Mouse (Mus musculus): ENCODE measurements at regions not wholly inside any gene's neighbourhood (a gene's known extent, or its start where the extent isn't known, plus 50 kb on each side); places are given as distances from the start of the nearest gene placed in this dataset.

DNA sequence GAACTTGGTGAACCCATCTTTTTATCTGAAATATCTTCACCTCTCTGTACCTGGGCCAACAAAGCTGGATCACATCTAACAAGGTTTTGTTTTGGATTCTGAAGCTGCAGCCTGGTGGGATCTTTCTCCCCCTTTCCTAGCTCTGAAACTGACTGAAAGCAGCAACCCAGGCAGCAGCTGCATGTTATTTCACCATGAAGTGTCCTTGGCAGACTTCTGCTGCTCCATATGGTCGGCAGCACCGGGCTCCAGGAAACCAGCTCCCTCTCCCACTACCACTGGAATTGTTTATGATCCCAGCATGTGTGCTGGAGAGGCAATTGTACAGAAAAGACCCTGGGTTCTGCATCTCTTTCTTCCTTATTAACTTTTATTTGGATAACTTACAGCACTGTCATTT is 145.0 kb downstream of the Spata18 start:
- DNase-seq (ENCODE audit: low read depth, low spot score), result no peak

- DNase-seq (ENCODE audit: low read depth, low spot score), result no peak
These were observed 146.8 kb downstream of the Spata18 start for GRCm38 (mm10) chr5:73797980-73798379.

GRCm38 (mm10) chr5:73803431-73803830 is 152.3 kb downstream of the Spata18 start:
- DNase-seq (ENCODE audit: low read depth, low spot score), result no peak

- peak; percentile 79 for DNase-seq (ENCODE audit: low read depth, low spot score)
These were observed 153.5 kb downstream of the Spata18 start for GRCm38 (mm10) chr5:73804556-73805230.

GRCm38 (mm10) chr5:73810660-73811059 is 159.5 kb downstream of the Spata18 start:
- DNase-seq (ENCODE audit: low read depth, low spot score), result no peak

DNA sequence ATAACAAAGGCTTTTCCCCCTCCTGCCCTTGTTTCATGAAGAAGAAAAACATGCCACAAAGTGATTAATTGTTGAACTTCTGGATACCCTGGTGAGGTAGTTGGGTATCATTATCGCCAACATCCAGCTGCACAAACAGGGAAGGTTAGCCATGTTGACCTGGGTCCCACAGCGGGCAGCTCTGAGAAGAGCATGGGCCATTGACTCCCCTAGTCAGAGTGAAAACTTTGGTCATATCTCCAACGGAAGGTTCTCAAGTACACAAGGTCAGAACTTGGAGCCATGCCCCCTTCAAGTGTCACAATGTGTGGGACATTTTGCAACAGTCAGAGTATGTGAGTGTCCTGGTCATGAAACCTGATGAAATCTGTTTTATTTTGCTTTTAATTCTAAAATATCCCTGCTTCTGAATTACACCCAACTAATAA is 159.9 kb downstream of the Spata18 start:
- DNase-seq (ENCODE audit: low read depth, low spot score), result no peak

GRCm38 (mm10) chr5:73815752-73816151 is 164.6 kb downstream of the Spata18 start:
- DNase-seq (ENCODE audit: low read depth, low spot score), result no peak

- DNase-seq (ENCODE audit: low read depth, low spot score), result no peak
These were observed 166.0 kb downstream of the Spata18 start for GRCm38 (mm10) chr5:73817180-73817579.

DNA sequence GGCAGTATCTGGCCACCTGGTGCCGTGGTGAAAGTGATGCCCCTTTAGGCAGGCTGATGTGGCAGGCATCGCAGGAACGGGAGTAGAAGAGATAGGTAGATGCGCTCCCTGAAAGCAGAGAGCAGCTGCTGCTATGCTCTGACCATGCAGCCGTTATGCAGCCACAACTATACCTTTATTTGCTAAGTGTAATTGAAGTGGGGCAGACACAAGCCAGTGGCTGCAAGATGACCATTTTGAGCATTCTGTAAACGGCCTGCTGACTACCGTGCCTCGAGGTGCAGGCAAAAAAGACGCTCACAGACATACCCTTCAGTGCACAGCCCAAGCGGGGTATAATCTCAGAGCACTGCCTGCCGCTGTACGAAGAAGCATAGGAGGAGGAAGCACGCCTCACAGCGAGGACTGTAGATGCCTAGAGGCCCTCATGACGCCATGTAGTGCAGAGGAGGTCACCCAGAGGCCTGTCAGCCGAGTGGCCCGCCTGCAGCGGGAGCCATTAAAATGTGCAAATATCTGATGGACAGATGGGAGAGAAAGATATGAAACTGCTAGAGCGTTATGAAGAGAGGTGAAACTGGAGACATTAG is 170.9 kb downstream of the Spata18 start:
- DNase-seq (ENCODE audit: low read depth, low spot score), result no peak

DNA sequence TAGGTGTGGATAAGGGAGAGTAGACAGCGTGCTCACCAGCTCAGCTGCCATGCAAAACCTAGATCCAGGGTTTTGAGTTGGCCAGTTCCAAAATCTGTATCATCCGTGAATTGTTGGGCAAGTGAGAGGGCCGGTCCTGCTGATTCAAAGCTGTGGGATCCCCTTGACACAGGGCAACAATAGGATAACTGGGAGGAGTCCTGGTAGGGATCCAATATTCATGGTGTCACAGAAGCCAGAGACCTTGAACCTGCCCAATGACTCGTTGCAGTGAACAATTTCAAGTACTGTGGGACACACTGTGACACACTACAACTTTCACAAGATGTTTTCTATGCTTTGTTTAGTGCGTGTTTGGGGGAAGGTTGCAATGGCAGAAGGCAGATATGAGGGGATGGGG is 172.2 kb downstream of the Spata18 start:
- DNase-seq (ENCODE audit: low read depth, low spot score), result no peak

- DNase-seq (ENCODE audit: low read depth, low spot score), result no peak
These were observed 175.8 kb downstream of the Spata18 start for GRCm38 (mm10) chr5:73826941-73827340.

GRCm38 (mm10) chr5:73833721-73834120 is 182.5 kb downstream of the Spata18 start:
- DNase-seq (ENCODE audit: low read depth, low spot score), result no peak

GRCm38 (mm10) chr5:73843776-73844175 is 192.6 kb downstream of the Spata18 start:
- DNase-seq (ENCODE audit: low read depth, low spot score), result no peak

GRCm38 (mm10) chr5:73846096-73846782 is 195.1 kb downstream of the Spata18 start:
- no peak for DNase-seq (ENCODE audit: low read depth, low spot score)

DNA sequence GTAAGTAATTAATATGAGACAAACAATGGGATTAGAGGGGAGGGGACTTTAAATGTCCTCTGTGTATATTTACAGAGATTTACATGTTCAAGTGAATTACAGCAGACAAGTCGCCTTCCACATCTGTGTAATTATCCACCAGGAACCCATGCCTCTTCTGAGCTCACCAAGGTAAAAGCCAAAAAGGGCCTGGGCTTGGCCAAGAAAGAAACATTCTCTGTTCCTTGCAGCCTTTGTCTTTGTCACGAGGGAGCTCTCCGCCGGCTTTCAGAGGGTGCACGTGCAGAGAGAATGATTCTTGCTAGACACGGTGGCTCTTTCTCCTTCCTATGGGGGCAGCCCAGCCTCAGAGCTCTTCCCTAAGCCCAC is 195.6 kb downstream of the Spata18 start:
- no peak for DNase-seq (ENCODE audit: low read depth, low spot score)

- DNase-seq (ENCODE audit: low read depth, low spot score), result peak; percentile 92
These were observed 200.3 kb downstream of the Spata18 start for GRCm38 (mm10) chr5:73851501-73851900.

DNA sequence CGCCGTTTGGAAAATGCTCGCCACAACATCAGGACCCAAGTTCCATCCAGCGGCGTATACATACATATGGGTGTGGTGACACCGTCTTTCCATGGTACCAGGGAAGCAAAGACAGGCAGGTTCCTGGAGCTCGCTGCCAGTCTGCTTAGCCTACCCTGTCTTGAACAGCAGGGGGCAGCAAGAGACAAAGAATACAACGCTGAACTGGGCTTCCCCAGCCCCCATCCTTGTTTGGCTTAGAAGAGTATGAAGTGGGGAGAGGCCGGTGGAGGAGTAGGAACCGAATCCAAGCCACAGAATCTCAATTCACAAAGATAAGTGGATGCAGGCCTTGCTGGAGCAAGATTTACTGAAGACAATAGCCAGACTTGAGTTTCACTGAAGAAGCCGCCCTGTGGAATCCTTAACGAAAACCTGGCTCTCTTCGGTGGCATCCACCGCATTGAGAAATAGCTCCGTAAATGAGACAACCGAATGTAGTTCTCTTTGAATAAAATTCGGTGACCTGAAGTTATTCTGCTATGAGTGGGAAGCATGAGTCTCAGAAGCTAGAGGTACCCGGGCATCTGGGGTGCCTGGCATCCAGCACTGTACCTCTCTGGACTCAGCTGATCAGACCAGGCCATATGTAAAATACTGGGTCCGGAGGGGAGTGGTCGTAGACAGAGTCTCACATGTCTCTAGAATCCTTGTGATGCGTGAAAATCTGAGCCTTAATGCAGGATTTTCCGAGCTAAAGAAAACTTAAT is 203.0 kb downstream of the Spata18 start:
- DNase-seq (ENCODE audit: low read depth, low spot score), result peak; percentile 93

- DNase-seq (ENCODE audit: low read depth, low spot score), result no peak
These were observed 203.7 kb downstream of the Spata18 start for GRCm38 (mm10) chr5:73854774-73855371.

GRCm38 (mm10) chr5:73859320-73859719 is 208.1 kb downstream of the Spata18 start:
- DNase-seq (ENCODE audit: low read depth, low spot score), result no peak

DNA sequence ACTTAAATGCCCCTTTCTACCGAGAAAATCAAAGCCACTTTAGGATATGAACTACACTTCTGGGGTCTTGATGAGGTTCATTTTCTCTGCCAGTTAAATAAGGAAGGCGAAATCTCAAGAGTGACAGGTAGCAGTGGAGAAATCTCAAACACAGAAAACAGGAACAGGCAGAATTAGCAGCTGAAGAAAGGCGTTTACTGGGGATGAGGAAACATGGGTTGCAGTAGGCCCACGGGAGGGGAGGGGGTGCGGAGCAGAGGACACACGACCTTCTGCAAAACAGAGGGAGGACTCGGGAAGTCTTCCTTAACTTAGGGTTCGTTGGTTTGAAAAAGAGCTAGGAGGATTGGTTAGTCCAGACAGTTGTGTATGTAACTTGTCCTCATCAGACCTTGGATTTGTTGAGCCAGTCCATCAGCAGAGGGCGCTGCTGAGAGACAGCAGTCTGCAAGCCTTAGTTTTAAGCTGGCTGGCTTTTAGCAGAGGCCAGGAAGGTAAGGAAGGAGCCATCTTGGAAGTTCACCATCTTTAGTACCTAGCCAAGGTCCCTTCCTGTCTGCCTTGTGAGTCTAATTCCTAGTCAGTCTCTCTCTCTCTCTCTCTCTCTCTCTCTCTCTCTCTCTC is 204.0 kb downstream of the Usp46 start:
- DNase-seq (ENCODE audit: low read depth, low spot score), result peak; percentile 92

DNA sequence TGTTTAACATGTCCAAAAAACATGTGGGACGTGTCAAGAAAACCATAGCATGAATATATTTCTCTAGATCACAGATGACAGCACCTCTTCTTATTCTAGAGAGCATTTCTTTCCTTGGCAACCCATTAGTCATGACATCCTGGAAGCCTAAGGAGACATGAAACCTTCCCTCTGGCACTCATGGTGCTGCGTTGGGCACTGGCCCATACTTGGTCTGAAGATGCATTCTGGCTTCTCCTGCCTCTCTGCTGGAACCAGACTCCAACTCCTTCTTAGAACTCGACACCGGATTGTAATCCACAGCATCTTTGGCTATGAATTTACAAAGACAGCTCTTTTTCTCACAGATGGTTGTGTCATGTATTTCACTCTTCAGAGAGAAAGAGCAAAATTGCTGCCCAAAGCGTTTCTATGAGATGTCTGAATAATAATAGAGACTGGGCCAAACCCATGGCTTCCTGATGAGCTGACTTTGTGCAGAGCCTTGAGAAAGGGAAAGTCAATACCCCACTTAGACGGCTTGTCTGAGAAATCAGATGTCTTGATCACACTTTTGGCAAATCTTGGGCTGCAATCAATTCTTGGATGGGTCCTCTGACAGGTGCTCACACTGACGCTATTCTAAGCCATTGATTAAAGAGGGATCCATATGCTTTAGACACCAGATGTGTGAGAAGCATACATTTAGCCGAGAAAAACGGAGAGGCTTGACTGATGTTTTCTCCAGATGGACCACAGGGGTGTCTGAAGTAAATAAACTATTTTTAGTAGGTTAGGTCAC is 195.4 kb downstream of the Usp46 start:
- no peak for DNase-seq (ENCODE audit: low read depth, low spot score)
